Mouse (Mus musculus) adrenal gland, postnatal 4 days (tissue): ENCODE data around the gene Nebl. TPM values are rescaled to one million over a fixed set of nuclear protein-coding genes. Genes with fewer than 3 reads are reported as not detected.

Experiments used
- DNase-seq, 2 experiments: peaks; one replicate each; pipeline ENCODE4 v3.0.0; 2021 to 2022; ENCODE audit warnings: low spot score in 2 of 2, mixed read lengths in 2 of 2
- total RNA-seq, 2 experiments: library from RNA; stranded (reverse); gene quantifications; 2 replicates each; pipeline ENCODE4 v1.2.3; 2021

Gene Nebl
- total RNA-seq, 2 experiments from 2014 or later = 7.9 to 10.2 TPM

DNA sequence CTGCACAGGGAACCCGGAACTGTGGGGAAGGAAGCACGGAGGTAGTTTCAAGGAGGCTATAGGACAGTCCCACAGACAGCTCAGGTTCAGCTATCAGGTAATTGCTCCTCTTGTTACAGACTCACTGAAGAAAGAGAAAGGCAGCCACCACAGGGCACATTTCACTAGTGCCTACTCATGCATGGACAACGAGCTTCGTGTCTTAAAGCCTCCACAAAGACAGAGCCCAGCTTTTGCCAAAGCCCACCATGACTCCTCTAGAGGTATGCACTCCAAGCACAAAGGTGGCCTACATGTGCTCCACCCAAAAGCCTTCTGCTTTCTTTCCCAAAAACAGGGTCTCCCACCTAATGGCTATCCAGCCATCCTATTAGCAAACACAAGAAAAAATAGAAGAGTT is 90.4 kb downstream of the Nebl start:
- DNase-seq = no peak

DNA sequence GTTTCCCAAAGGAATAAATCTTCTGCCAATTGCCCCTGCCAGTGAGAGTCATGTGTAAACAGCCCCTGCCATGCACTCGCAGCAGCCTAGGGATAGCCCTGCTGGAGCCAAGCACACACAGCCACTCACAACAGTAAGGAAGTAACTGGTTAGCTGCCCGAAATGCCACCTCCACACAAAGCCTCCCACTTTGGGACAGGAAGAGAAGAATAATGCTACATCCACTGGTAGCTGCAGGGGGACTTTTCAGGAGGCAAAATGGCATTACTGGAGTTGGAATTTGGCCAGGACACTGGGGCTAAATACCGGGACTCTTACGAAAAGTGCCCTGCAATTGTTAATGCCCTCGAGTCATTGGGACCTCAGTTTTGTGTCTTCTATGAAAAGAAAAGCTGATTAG is 92.6 kb downstream of the Nebl start:
- DNase-seq = no peak

DNA sequence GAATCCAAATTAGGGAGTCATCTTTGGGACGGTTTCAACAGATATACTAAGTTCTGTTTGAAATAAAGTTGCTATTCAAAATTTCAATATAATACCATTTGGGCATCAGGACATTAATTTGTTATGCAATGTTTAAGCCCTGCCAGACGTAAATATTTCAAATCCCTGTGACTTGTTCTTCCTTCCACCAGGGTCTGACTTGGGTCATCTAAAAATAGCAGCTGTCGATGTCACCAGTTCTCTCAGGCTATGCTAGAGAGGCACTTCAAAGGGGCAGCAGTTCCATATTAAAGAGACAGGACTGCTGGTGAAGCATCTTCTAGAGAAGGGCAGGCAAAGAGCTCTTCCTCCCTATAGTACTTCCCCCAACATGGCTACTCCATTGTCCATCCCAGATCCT is 107.3 kb downstream of the Nebl start:
- DNase-seq = no peak

DNA sequence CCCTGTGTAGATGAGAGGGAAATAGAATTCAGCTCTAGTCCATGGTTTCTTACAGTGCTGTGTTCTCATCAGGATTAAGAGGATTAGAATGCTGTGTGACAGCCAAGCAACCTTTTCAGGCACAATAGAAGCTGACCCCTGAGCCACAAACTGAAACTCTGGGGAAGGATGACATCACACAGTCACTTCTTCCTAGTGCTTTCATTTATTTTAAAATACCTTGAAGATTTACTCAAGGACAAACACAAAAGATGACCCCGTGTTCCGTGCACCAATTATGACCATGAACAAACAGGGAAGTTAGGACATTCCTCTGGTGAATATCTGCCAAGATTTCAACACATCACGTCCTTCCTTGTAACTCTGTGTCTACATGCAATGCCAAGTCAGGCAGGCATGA is 121.0 kb downstream of the Nebl start:
- no peak for DNase-seq

DNA sequence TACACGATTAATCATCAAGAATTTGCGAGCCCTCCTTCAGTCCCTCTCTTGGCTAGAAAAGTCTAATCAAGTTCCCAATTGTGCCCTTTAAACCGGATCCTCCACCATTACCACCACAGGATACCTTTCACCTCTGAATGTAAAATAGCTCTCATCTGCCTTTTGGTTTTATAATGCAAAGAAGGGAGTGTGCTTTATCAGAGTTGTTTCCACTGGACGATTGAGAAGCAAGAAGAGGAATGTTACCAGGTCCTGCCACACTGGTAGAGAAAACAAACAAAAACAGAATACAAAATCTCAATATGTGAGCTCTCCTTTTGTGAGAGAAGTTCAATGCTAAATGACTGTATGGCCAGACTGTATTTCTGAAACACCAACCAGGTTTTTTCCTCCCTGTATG is 127.7 kb downstream of the Nebl start:
- no peak for DNase-seq

DNA sequence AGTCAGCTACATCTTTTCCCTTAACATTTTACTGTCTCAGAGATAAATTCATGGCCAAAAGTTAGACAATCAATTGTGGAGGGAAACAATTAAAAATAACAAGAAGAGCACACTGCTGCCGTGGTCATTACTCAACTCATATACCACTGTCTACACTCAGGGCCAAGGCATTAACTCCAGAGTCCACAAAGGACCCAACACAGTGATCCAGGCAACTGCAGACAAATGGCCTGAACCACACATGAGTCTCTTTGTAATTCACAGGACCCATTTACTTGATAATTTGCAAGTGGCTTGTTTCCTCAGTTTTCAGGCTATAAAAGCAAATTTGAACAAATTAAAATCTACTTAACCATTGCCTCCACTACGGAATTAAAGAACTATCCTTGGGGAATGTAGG is 130.6 kb downstream of the Nebl start:
- no peak for DNase-seq

DNA sequence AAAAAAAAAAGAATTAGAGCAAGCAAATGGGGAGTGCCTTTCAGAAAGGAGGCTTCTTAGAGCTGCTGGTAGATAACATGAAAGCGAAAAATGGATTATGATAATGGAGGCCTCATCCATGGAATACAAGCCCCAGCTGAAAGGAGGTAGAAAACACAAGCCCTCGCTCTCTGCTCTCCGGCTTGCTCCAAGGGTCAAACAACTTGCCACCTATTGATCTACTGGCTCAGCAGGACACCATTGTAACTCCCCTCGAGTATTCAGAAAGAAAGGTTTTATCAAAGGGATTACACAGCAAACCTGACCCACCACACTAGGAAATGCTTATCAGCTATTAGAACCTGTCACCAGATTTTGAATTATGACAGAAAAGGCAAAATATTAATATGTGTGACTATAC is 131.4 kb downstream of the Nebl start:
- DNase-seq = no peak

DNA sequence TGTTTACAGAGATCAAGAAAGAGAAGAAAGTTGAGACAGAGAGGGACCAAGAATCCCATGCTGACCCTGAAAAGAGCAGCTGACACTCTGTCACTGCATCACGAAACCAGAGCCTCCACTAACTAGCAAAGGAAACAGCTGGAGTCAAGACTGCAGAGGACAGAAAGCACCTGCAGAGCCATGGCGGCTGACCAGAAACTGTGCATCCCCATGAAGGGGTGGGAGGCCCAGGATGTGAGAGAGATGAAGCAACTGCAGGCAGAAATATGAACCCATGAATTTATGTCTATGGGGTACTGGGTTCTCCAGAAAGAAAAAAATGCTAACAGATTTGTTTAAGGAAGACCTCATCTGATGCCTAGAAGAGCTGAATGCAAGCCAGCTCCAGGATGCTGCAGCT is 133.3 kb downstream of the Nebl start:
- no peak for DNase-seq

DNA sequence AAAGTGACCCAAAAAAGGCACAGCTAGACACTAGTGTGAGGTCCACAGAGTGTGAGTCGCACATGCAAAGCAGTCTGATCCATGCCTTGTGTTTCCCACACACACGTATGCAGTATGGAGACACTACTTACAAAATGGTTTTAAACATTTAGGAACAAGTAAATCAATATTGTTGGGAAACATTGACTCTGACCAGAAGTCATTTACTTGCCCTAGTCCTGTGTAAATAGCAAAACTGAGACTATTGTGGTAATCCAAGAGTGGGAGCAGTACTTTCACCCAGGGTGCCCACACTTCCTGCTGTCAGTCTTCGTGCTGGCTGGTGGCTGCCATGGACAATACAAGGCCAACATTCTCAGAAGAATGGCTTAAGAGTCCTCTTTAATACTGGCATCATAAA is 141.6 kb downstream of the Nebl start:
- no peak for DNase-seq

DNA sequence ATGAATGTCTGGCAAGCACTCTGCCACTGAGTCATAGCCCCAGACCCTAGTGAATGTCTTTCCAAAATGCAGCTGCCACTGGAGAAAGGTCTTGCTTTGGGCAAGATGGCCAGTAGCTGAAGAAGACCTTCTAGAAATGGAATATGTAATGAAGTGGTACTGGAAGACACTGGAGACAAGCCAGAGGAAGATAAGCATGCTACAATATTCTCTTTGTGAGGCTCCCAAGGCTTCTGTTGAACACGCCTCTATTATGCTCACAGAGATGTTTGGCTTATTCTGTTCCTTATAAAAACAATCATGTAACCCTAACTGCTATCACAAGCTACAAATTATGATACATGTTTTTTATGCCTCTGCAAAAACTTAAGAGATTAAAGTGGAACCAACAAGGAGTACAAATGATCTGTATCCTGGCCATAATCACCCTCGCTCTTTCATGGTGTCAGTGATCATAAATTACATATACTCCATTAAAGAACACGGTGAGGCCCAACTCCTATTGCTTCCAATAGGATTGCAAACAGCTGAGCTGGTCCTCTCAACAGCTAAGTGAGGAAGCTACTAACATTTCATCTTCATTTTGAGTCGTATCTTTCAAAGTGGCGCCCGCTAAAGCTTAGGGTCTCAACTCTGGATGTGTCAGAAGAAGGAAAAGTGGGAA is 145.8 kb downstream of the Nebl start:
- DNase-seq = no peak

DNA sequence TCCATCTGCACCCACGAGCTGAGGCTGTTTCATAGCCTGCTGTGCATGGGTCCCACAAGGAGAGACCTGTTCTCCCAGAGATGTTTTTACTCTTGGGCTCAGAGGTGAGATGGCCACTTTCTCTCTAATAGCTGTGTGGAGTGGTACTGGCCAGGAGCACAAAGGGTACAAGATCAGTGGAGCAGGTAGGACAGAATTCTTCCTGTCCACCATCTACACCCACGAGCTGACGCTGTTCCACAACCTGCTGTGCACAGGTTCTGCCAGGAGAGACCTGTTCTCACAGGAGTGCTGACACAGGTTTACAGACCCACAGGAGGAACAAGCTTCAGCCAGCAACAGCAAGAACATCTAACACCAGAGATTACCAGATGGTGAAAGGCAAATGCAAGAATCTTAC is 155.6 kb downstream of the Nebl start:
- no peak for DNase-seq

DNA sequence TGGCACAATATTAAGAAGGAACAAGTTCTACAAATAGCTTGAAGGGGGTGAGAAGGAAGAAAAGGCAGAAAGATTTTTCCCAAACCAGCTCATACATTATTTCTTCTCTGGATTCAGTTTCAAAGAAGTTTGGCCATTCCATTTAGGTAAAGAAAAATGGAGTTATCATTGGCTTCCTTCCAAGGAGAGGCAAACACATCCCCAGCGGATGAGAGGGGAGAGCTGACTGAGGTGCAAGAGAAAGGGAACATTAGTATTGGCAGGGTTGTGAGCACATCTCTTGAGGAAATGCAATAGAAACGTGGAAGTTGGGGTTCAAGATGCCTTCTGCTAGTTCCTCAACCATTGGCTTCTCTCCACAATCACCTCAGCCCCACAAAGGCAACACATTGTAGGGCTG is 159.5 kb downstream of the Nebl start:
- DNase-seq = no peak

DNA sequence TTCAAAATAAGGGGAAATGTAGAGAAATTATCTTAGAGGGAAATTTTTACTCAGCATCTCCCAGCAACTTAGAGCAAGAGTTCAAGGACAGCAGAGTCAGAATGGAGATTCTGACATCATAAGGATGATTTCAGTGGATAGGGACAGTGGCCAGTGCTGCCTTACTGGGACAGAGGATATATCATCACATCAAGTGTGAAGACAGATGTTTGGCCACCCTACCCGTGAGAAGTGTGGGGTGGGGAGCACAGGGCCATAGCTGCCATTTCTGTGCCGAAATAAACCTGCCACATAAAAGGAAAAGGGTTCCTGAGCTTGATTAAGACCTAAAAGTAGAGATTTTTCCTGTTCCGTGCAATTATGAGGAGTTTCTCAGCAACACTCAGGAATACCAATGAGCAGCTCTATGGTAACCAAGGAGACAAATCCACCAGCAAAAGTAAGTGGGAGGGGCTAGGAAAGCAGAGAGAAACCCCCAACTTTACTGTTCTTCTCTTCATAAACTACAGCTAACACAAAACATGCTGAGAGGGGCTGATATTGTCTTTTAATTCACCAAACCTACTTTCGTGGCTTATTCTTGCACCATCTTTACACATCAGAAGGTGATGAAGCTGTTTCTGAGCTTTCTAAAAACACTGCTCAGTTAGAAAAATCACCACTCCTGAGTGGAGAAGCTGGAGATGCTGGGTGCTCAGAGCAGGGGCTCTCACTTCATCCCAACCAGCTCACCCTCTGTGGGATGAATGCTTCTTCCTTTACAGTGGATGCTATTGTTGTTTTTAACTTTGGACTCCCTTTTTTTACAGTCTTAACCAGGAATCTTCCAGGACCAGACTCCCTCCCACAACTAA is 172.1 kb downstream of the Nebl start:
- no peak for DNase-seq

DNA sequence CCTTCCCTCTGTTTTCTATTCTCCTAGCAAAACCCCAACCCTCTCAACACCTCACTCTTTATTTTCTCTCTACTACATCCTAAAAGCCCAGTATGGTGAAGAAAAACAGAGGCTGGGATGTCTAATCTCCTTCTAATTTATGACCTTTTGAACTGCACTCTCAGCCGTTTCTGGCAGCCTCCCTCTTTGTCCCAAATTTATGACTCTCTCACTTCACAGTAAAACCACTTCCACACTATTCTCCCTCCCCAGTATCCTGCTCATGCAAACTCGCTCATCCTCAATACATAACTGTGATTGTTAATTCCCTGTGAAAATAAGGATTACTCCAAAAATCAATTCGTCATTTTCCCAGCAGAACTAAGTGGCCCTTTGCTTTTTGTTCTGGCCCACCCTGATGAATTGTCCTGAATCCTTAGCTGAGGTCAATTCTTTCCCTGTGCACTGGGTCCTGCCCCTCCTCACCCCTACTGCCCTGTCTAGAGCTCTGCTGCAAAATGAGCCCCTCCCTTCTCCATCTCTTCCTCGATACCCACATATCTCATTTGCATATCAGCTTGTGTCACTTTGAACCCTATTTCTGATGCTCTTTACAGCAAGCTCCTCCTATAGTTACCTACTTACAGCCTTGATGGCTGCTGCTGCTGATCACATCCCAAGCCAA is 181.2 kb downstream of the Nebl start:
- DNase-seq = no peak

DNA sequence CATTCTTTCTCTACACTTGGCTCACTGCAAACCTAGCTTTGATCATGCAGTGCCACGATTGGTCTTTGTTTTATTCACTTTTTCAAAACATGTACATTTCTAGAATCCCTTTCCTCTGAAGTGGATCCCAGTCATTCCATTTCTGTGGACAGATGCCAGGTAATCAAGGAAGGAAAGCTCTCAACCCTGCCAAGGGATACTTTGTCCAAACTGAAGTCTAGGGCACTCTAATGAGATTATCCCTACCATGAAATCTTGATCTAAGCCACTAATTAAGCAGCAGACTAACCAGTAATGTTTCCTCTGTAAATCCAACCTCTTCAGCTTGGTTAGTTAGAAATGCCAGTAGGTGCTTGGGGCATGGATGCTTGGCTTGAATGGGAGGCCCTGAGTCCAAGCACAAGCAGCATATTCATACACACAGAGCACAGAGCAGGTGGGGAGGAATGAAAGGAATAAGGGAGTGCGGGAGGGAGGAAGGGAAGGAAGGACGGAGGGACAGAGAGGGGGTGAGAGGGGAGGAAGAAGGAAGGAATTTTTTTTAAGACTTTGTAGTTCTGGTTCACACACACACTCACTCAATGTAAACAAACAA is 184.8 kb downstream of the Nebl start:
- DNase-seq = no peak

DNA sequence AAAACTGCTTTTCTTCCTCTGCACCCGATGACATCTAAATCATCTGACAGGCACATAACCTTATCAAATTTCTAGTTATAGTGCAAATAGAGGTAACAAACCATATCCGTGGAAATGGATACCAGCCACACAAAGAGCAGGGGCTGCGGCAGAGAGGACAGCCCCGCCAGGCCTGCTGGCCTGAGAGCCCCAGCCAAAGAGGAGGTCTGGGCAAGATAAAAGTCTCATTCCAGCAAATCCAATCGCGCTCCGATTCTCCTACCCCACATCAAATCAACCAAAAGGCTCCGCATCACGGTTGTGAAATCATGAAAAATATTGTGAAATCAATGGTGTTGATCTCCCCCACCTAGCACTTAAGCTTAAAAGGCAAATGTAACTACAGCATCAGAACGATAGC is 191.5 kb downstream of the Nebl start:
- no peak for DNase-seq

DNA sequence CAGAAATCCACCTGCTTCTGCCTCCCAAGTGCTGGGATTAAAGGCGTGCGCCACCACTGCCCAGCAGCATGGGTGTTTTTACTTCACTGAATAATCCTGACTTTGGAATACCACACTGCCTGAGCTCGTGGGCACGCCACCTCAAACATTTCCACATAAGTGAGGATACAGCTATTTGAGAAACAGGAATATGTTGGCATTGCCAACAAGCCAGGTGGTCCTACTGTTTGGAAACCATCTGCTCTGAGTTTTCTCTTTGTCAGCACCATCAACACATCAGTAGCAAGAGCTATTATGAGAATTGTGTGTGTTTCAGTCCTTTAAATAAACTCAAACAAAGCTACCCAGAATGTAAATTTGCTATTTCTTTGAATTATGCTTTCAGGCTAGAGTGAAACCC is 192.8 kb downstream of the Nebl start:
- DNase-seq = no peak

DNA sequence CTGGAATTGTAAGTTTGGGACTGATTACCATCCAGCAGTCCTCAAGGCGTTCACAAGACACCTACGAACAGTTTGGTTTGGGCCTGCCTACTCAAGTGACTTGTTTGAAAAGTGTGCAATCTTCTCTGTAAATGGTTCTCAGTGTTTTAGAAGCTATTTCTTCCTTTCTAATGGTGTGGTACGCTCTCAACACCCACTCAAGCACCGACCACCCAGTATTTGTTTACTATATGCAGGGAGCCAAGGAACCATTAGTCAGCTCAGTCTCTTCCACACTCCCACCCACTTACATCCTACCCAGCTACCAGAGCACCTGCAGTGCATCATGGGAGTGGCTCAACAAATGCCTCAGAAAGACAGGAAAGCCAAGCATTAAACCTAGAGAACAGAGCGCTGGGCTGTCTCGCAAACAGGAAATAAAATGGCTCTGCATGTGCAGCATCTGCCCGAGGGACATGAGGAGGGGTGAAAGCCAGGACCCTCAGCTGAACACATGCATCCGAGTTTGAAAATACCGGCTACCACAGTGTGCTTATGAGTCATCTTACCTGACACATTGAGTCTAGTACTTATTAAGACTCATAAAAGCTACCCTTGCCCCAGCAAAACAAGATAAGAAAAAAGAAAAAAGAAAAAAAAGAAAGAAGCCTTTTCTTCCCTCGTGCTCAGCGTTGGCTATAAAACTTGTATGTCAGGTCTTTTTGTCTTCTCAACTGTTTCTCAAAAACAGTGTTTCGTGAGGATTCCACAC is 199.7 kb downstream of the Nebl start:
- no peak for DNase-seq

DNA sequence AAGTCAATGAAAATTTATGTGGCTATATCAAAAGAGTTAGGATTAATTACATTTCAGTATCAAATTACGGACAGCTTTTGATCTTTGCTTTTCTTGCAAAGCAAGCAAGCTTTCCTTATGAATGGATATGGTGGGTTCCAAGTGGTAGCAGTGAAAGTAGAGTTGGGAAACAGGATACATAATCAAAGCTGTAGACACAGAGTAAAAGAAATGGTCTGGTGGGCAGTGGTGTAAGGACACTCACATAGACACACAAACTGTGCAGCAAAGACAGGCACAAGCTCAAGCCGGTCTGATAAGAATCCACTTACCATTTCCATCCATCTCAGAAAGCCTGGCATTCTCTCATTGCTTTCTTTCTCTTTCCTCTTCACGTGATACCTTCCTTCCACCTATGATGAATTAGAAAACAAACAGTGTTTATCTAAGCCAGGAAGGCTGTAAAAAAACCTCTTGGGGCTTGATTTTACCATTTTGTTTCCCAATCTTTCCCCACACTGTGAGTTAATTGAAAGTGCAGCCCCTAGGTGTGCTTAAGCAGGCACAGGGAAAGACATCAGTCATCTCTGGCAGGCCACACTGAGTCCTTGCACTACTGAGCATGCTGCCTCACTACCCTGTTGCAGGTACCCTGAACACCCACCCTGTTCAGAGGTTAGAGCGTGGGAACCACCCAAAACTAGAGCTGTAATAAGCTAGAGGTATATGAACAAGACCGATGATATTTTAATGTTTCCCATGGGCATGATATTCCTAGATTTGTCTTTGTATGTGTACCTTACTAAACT is 205.3 kb downstream of the Nebl start:
- no peak for DNase-seq

DNA sequence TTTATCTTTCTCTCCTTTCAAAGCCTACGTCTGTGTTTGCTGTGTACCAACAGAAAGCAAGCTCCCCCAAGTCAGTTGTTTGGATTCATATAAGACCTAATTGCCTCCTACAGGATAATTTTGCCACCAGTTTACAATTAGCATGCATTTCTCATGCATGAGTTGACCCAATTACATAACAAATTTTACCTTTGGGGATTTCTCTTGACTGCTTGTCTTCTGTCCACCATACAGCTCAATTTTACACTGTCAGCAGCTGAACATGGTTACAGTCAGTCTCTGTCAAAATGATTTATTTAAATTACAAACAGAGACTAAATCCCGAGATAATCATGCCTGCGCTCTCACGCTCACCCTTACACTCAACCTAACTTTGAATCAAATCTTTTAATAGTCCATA is 206.1 kb downstream of the Nebl start:
- no peak for DNase-seq
